Comparison of ENCODE assay signal across 8 mouse cellular contexts in genomic region chr2:11535966-11536365, GRCm38 (mm10). TPM values are rescaled to one million over a fixed set of nuclear protein-coding genes. Genes with fewer than 3 reads are reported as not detected.
DNase-seq lines count a peak whose midpoint lies in the region; ATAC-seq lines count a peak whose summit lies in the region.

No protein-coding gene starts in this region.

- intact Hi-C loops in heart, postnatal 25 days (cut with DNase I) = no loop called here

- peaks cover 0 to 2% of the 10 kb centered on the region in 2 experiments; a peak in 1 of 4 replicates for H3K4me1 ChIP-seq in heart, embryonic 14.5 days (ENCODE audit: control insufficient read depth in 2 of 2, insufficient read depth in 2 of 2, low read length in 2 of 2)
- H3K4me1 ChIP-seq in forebrain, embryonic 10.5 days = peaks cover 11% of the 10 kb centered on the region
- H3K4me1 ChIP-seq in kidney, embryonic 15.5 days = peaks cover 9% of the 10 kb centered on the region; the same call in 1 of the 2 replicates
- H3K4me1 ChIP-seq in midbrain, embryonic 15.5 days = 0 out of 2 replicates have a peak, but pooled peaks cover 3% of the 10 kb centered on the region

- H3K36me3 ChIP-seq in heart, embryonic 14.5 days (ENCODE audit: control insufficient read depth, insufficient read depth, low read length) = no peaks in the 10 kb centered on the region
- no peaks in the 10 kb centered on the region for H3K36me3 ChIP-seq in forebrain, embryonic 10.5 days (replicated peaks)
- no peaks in the 10 kb centered on the region for H3K36me3 ChIP-seq in kidney, embryonic 15.5 days
- H3K36me3 ChIP-seq in midbrain, embryonic 15.5 days (replicated peaks) = no peaks in the 10 kb centered on the region

- H3K9me3 ChIP-seq in heart, embryonic 14.5 days (ENCODE audit: control insufficient read depth, low read length) = no peaks in the 10 kb centered on the region
- no peaks in the 10 kb centered on the region for H3K9me3 ChIP-seq in forebrain, embryonic 10.5 days
- H3K9me3 ChIP-seq in kidney, embryonic 15.5 days (replicated peaks) = no peaks in the 10 kb centered on the region
- no peaks in the 10 kb centered on the region for H3K9me3 ChIP-seq in midbrain, embryonic 15.5 days

- 65% methylated on average over 8 of the region's 8 CpGs for WGBS in heart, embryonic 14.5 days
- WGBS in forebrain, embryonic 10.5 days = 70% methylated on average over 8 of the region's 8 CpGs
- 61% methylated on average over 8 of the region's 8 CpGs for WGBS in kidney, embryonic 15.5 days
- 69% methylated on average over 8 of the region's 8 CpGs for WGBS in midbrain, embryonic 15.5 days

- H3K27me3 ChIP-seq in heart, embryonic 14.5 days (ENCODE audit: control insufficient read depth, insufficient read depth, low read length) = no peaks in the 10 kb centered on the region
- H3K27me3 ChIP-seq in forebrain, embryonic 10.5 days (ENCODE audit: poor library complexity, severe bottlenecking) = peaks cover 10% of the 10 kb centered on the region
- no peaks in the 10 kb centered on the region for H3K27me3 ChIP-seq in kidney, embryonic 15.5 days
- H3K27me3 ChIP-seq in midbrain, embryonic 15.5 days (replicated peaks) = 0 out of 2 replicates have a peak, but pooled peaks cover 6% of the 10 kb centered on the region

- no peak overlapping the region; the same call in 1 of the 2 replicates for H3K9ac ChIP-seq in heart, embryonic 14.5 days (ENCODE audit: low read length)
- no peak overlapping the region for H3K9ac ChIP-seq in kidney, embryonic 15.5 days
- no peak overlapping the region for H3K9ac ChIP-seq in midbrain, embryonic 15.5 days

- peak overlapping the region in 1 of 2 experiments; percentile 39; a peak in 2 of 4 replicates for H3K4me3 ChIP-seq in heart, embryonic 14.5 days (ENCODE audit: control insufficient read depth in 1 of 2, insufficient read depth in 1 of 2, low read depth in 1 of 2, low read length in 2 of 2)
- peak overlapping the region; percentile 56 for H3K4me3 ChIP-seq in forebrain, embryonic 10.5 days
- H3K4me3 ChIP-seq in kidney, embryonic 15.5 days (replicated peaks) = peak overlapping the region; percentile 54
- H3K4me3 ChIP-seq in midbrain, embryonic 15.5 days = peak overlapping the region; percentile 52

- DNase-seq in heart, postnatal 25 days (ENCODE audit: low spot score) = no peak
- DNase-seq in forebrain, embryonic 10.5 days (ENCODE audit: extremely low spot score, low spot score) = no peak
- no peak for DNase-seq in right cerebral cortex, postnatal 14 days
- DNase-seq in cerebellum, adult 18-20 months = no peak
- DNase-seq in adrenal gland, adult 2 months = no peak

- H3K27ac ChIP-seq in heart, embryonic 14.5 days (replicated peaks in 1 of 2; ENCODE audit: control insufficient read depth in 1 of 2, insufficient read depth in 1 of 2, low read depth in 2 of 2, low read length in 2 of 2) = no peak overlapping the region
- no peak overlapping the region for H3K27ac ChIP-seq in forebrain, embryonic 10.5 days
- H3K27ac ChIP-seq in kidney, embryonic 15.5 days = 0 out of 2 replicates have a peak overlapping the region, but pooled peaks have one; percentile 46
- H3K27ac ChIP-seq in midbrain, embryonic 15.5 days = no peak overlapping the region

- ATAC-seq in heart, embryonic 14.5 days (ENCODE audit: insufficient number of reproducible peaks, insufficient read depth, low FRiP score, low read depth) = no peak
- ATAC-seq in kidney, embryonic 15.5 days (replicated peaks; ENCODE audit: low FRiP score) = no peak; the same call in 1 of the 2 replicates
- no peak for ATAC-seq in midbrain, embryonic 15.5 days (replicated peaks)

- H3K4me2 ChIP-seq in heart, embryonic 14.5 days (ENCODE audit: low read length) = peak overlapping the region; percentile 73
- peak overlapping the region; percentile 80 for H3K4me2 ChIP-seq in kidney, embryonic 15.5 days
- peak overlapping the region; percentile 79 for H3K4me2 ChIP-seq in midbrain, embryonic 15.5 days

RNA-seq across cellular contexts. Expression of gene Pfkfb3, which starts 17.9 kb away (rescaled TPM):
- 9.2 and 11.6 TPM in 2 replicates for polyA plus RNA-seq in heart, embryonic 14.5 days (2014; fragmentation: Nextera tagmentation; extraction: Ambion mirVana)
- 10 to 100 TPM in 1 of 2 experiments, 1 to 10 TPM in 1; 7.8 to 10.4 TPM for total RNA-seq in heart, postnatal 25 days (2021)
- 15.5 and 17.0 TPM in 2 replicates for polyA plus RNA-seq in forebrain, embryonic 10.5 days (2016; fragmentation: Nextera tagmentation; extraction: Ambion mirVana)
- 13.2 and 13.9 TPM in 2 replicates for polyA plus RNA-seq in kidney, embryonic 15.5 days (2015; fragmentation: Nextera tagmentation; extraction: Ambion mirVana)
- 35.3 and 35.7 TPM in 2 replicates for polyA plus RNA-seq in midbrain, embryonic 15.5 days (2015; fragmentation: Nextera tagmentation; extraction: Ambion mirVana)
- 100 to 1,000 TPM; 163 to 230 TPM for total RNA-seq in adrenal gland, adult 2 months (2021)
- polyA plus RNA-seq in adrenal gland, adult 2 months (2012; rRNA removed) = 26.0 and 50.3 TPM in 2 replicates
